Mouse (Mus musculus): Measurements from ENCODE around the gene Pik3ip1. TPM values are rescaled to one million over a fixed set of nuclear protein-coding genes. Genes with fewer than 3 reads are reported as not detected.
A peak's percentile ranks its signal among the peaks of the same experiment; 100 is the strongest.

Pik3ip1 gene
- polyA plus RNA-seq, 1 experiment from 2014 or later: 9.9 TPM

- Histone ChIP-seq H3K9me3 (ENCODE audit: control insufficient read depth, low read length) (no peaks in the 10 kb centered on the region), H3K4me2 (ENCODE audit: low read length) (no peak overlapping the region), H3K36me3 (ENCODE audit: control insufficient read depth, insufficient read depth, low read length) (peaks cover 57% of the 10 kb centered on the region), H3K27ac (ENCODE audit: low read depth) (peak overlapping the region; percentile 30; the same call in 1 of the 2 replicates), H3K4me1 (replicated peaks; ENCODE audit: control insufficient read depth, insufficient read depth, low read length) (peaks cover 11% of the 10 kb centered on the region), H3K4me3 (ENCODE audit: low read depth, low read length) (no peak overlapping the region), H3K27me3 (replicated peaks; ENCODE audit: control insufficient read depth, insufficient read depth, low read length) (no peaks in the 10 kb centered on the region), H3K9ac (ENCODE audit: low read length) (0 out of 2 replicates have a peak overlapping the region, but pooled peaks have one; percentile 17)
- WGBS: 81% methylated on average over 4 of the region's 4 CpGs
- ATAC-seq (replicated peaks; ENCODE audit: low FRiP score, low TSS enrichment, low read depth) (0 out of 2 replicates have a peak, but pooled peaks have one; percentile 25), DNase-seq (ENCODE audit: low spot score) (no peak)
Observed at GRCm38 (mm10) chr11:3349343-3349695, 19.1 kb downstream of the Pik3ip1 start.

GRCm38 (mm10) chr11:3352131-3352530 is 21.9 kb downstream of the Pik3ip1 start:
- ATAC-seq (replicated peaks; ENCODE audit: low FRiP score, low TSS enrichment, low read depth) (no peak), DNase-seq (ENCODE audit: low spot score) (no peak)
- peaks cover 56% of the 10 kb centered on the region for H3K36me3 ChIP-seq (ENCODE audit: control insufficient read depth, insufficient read depth, low read length)
- H3K27me3 ChIP-seq (replicated peaks; ENCODE audit: control insufficient read depth, insufficient read depth, low read length): no peaks in the 10 kb centered on the region
- H3K27ac ChIP-seq (ENCODE audit: low read depth): no peak overlapping the region
- no peaks in the 10 kb centered on the region for H3K9me3 ChIP-seq (ENCODE audit: control insufficient read depth, low read length)
- no peak overlapping the region for H3K4me3 ChIP-seq (ENCODE audit: low read depth, low read length)
- no peak overlapping the region for H3K4me2 ChIP-seq (ENCODE audit: low read length)
- WGBS: 93% methylated on average over 9 of the region's 9 CpGs
- H3K4me1 ChIP-seq (replicated peaks; ENCODE audit: control insufficient read depth, insufficient read depth, low read length): peaks cover 11% of the 10 kb centered on the region
- H3K9ac ChIP-seq (ENCODE audit: low read length): no peak overlapping the region

GRCm38 (mm10) chr11:3352990-3353585 is 22.9 kb downstream of the Pik3ip1 start:
- Histone ChIP-seq H3K9ac (ENCODE audit: low read length) (no peak overlapping the region), H3K27ac (ENCODE audit: low read depth) (no peak overlapping the region), H3K4me2 (ENCODE audit: low read length) (no peak overlapping the region), H3K4me3 (ENCODE audit: low read depth, low read length) (no peak overlapping the region), H3K9me3 (ENCODE audit: control insufficient read depth, low read length) (no peaks in the 10 kb centered on the region), H3K4me1 (replicated peaks; ENCODE audit: control insufficient read depth, insufficient read depth, low read length) (peaks cover 11% of the 10 kb centered on the region), H3K27me3 (replicated peaks; ENCODE audit: control insufficient read depth, insufficient read depth, low read length) (no peaks in the 10 kb centered on the region), H3K36me3 (ENCODE audit: control insufficient read depth, insufficient read depth, low read length) (peaks cover 63% of the 10 kb centered on the region)
- WGBS: 53% methylated on average over 18 of the region's 18 CpGs
- no peak for DNase-seq (ENCODE audit: low spot score)
- ATAC-seq (replicated peaks; ENCODE audit: low FRiP score, low TSS enrichment, low read depth): no peak

- Histone ChIP-seq H3K9ac (ENCODE audit: low read length) (no peak overlapping the region), H3K36me3 (ENCODE audit: control insufficient read depth, insufficient read depth, low read length) (peaks cover 28% of the 10 kb centered on the region), H3K27me3 (replicated peaks; ENCODE audit: control insufficient read depth, insufficient read depth, low read length) (no peaks in the 10 kb centered on the region), H3K4me2 (ENCODE audit: low read length) (no peak overlapping the region), H3K4me3 (ENCODE audit: low read depth, low read length) (no peak overlapping the region), H3K4me1 (replicated peaks; ENCODE audit: control insufficient read depth, insufficient read depth, low read length) (no peaks in the 10 kb centered on the region), H3K9me3 (ENCODE audit: control insufficient read depth, low read length) (no peaks in the 10 kb centered on the region; the same call in 1 of the 2 replicates), H3K27ac (ENCODE audit: low read depth) (no peak overlapping the region)
- ATAC-seq (replicated peaks; ENCODE audit: low FRiP score, low TSS enrichment, low read depth) (no peak), DNase-seq (ENCODE audit: low spot score) (no peak)
- WGBS: 77% methylated on average over 3 of the region's 3 CpGs
Observed at GRCm38 (mm10) chr11:3362854-3363253, 32.7 kb downstream of the Pik3ip1 start.

- WGBS: 96% methylated on average over 7 of the region's 7 CpGs
- H3K4me2 ChIP-seq (ENCODE audit: low read length): no peak overlapping the region
- no peak for ATAC-seq (replicated peaks; ENCODE audit: low FRiP score, low TSS enrichment, low read depth)
- H3K4me1 ChIP-seq (replicated peaks; ENCODE audit: control insufficient read depth, insufficient read depth, low read length): peaks cover 17% of the 10 kb centered on the region
- no peak overlapping the region for H3K9ac ChIP-seq (ENCODE audit: low read length)
- H3K9me3 ChIP-seq (ENCODE audit: control insufficient read depth, low read length): no peaks in the 10 kb centered on the region; the same call in 1 of the 2 replicates
- H3K36me3 ChIP-seq (ENCODE audit: control insufficient read depth, insufficient read depth, low read length): 0 out of 2 replicates have a peak, but pooled peaks cover 3% of the 10 kb centered on the region
- H3K4me3 ChIP-seq (ENCODE audit: low read depth, low read length): no peak overlapping the region
- H3K27me3 ChIP-seq (replicated peaks; ENCODE audit: control insufficient read depth, insufficient read depth, low read length): no peaks in the 10 kb centered on the region
- no peak for DNase-seq (ENCODE audit: low spot score)
- H3K27ac ChIP-seq (ENCODE audit: low read depth): no peak overlapping the region
Observed at GRCm38 (mm10) chr11:3366411-3366810, 36.2 kb downstream of the Pik3ip1 start.

GRCm38 (mm10) chr11:3368983-3369382 is 38.8 kb downstream of the Pik3ip1 start:
- Histone ChIP-seq H3K4me3 (ENCODE audit: low read depth, low read length) (no peak overlapping the region), H3K27me3 (replicated peaks; ENCODE audit: control insufficient read depth, insufficient read depth, low read length) (no peaks in the 10 kb centered on the region), H3K9me3 (ENCODE audit: control insufficient read depth, low read length) (no peaks in the 10 kb centered on the region), H3K9ac (ENCODE audit: low read length) (no peak overlapping the region), H3K36me3 (ENCODE audit: control insufficient read depth, insufficient read depth, low read length) (no peaks in the 10 kb centered on the region), H3K4me2 (ENCODE audit: low read length) (no peak overlapping the region), H3K27ac (ENCODE audit: low read depth) (no peak overlapping the region), H3K4me1 (replicated peaks; ENCODE audit: control insufficient read depth, insufficient read depth, low read length) (peaks cover 30% of the 10 kb centered on the region)
- ATAC-seq (replicated peaks; ENCODE audit: low FRiP score, low TSS enrichment, low read depth): 0 out of 2 replicates have a peak, but pooled peaks have one; percentile 4
- 43% methylated on average over 7 of the region's 7 CpGs for WGBS
- no peak for DNase-seq (ENCODE audit: low spot score)

GRCm38 (mm10) chr11:3369449-3369848 is 39.2 kb downstream of the Pik3ip1 start:
- 77% methylated on average over 5 of the region's 5 CpGs for WGBS
- DNase-seq (ENCODE audit: low spot score) (no peak), ATAC-seq (replicated peaks; ENCODE audit: low FRiP score, low TSS enrichment, low read depth) (no peak)
- no peak overlapping the region for H3K4me2 ChIP-seq (ENCODE audit: low read length)
- no peak overlapping the region for H3K9ac ChIP-seq (ENCODE audit: low read length)
- peaks cover 34% of the 10 kb centered on the region for H3K4me1 ChIP-seq (replicated peaks; ENCODE audit: control insufficient read depth, insufficient read depth, low read length)
- H3K9me3 ChIP-seq (ENCODE audit: control insufficient read depth, low read length): no peaks in the 10 kb centered on the region
- H3K4me3 ChIP-seq (ENCODE audit: low read depth, low read length): no peak overlapping the region
- no peaks in the 10 kb centered on the region for H3K27me3 ChIP-seq (replicated peaks; ENCODE audit: control insufficient read depth, insufficient read depth, low read length)
- no peaks in the 10 kb centered on the region for H3K36me3 ChIP-seq (ENCODE audit: control insufficient read depth, insufficient read depth, low read length)
- no peak overlapping the region for H3K27ac ChIP-seq (ENCODE audit: low read depth)

- 74% methylated on average over 2 of the region's 2 CpGs for WGBS
- Histone ChIP-seq H3K4me3 (ENCODE audit: low read depth, low read length) (no peak overlapping the region), H3K9me3 (ENCODE audit: control insufficient read depth, low read length) (no peaks in the 10 kb centered on the region), H3K36me3 (ENCODE audit: control insufficient read depth, insufficient read depth, low read length) (no peaks in the 10 kb centered on the region), H3K4me2 (ENCODE audit: low read length) (peak overlapping the region; percentile 82; the same call in 1 of the 2 replicates), H3K4me1 (replicated peaks; ENCODE audit: control insufficient read depth, insufficient read depth, low read length) (peaks cover 41% of the 10 kb centered on the region), H3K9ac (ENCODE audit: low read length) (no peak overlapping the region), H3K27me3 (replicated peaks; ENCODE audit: control insufficient read depth, insufficient read depth, low read length) (no peaks in the 10 kb centered on the region), H3K27ac (ENCODE audit: low read depth) (no peak overlapping the region)
- DNase-seq (ENCODE audit: low spot score): no peak
- no peak for ATAC-seq (replicated peaks; ENCODE audit: low FRiP score, low TSS enrichment, low read depth)
Observed at GRCm38 (mm10) chr11:3370162-3370561, 40.0 kb downstream of the Pik3ip1 start.

All from intestine, embryonic 14.5 days (tissue).